Mouse (Mus musculus) CD4-positive, CD25-positive, alpha-beta regulatory T cell, adult 4 months (primary cell): ENCODE measurements around the gene Fbxl18. TPM values are rescaled to one million over a fixed set of nuclear protein-coding genes. Genes with fewer than 3 reads are reported as not detected.

Source experiments
- ATAC-seq: one replicate; pipeline ENCODE4 v1.8.0; 2017
- polyA plus RNA-seq, 2 experiments: library from polyadenylated mRNA; unstranded; fragments of 100-300 nt; shearing (Covaris generic); gene quantifications; one replicate each; pipeline ENCODE4 v1.2.1; 2017

Fbxl18 gene
- polyA plus RNA-seq: 1 to 10 TPM; 3.9 to 8.6 TPM

- peak; percentile 87 for ATAC-seq
Observed at GRCm38 (mm10) chr5:142894918-142895613, at the start of gene Fbxl18. Fbxl18 (minus strand) TSS chr5:142895421.

DNA sequence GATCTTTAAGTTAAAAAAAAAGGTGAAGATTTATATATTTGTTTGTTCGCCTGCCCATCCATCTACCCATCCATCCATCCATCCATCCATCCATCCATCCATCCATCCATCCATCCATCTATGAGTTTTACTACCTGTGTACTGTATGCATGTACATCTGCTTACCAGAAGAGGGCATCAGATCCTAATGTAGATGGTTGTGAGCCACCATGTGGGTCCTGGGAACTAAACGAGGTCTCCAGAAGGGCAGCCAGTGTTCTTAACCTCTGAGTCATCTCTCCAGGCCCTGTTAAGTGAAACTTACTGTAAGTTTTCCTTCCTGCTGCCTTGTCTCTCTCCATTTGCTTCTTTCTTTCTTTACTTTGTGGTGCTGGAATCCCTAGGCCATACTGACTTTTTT lies 45.2 kb upstream of the Fbxl18 start:
- no peak for ATAC-seq

DNA sequence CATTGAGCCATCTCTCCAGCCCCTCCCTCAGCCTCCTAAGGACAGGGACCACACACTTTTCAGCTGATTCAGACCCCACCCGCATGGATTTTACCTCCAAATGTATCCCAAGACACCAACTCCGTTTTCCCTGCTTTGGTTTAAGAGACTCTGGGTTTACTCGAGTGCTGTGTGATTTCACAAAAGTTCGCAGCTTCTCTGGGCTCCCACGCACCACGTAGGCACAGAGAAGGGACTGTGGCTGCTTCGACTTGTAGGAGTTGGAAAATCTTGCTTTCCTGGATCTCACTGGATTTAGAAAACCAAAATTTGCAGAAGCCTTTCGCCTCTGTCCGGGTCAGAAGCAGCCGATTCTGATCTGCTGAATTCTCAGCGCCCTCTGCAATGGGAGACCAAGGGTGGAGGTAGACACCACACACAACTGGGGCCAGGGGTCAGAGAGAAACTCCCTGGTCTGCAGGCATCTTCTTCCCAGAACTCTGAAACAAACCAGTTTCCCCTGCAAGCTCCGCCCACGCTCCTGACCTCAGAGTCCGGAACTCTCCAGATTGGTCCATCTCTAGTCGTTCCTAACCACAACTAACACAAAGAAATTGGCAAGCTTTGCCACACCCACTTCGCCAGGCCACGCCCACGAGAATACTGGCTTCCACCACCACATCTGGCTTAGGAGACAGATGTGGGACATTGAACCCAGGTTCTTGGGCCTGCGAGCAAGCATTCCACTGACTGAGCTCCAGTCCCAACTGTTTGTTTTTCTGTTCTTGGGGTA lies 42.9 kb upstream of the Fbxl18 start:
- peak; percentile 64 for ATAC-seq

DNA sequence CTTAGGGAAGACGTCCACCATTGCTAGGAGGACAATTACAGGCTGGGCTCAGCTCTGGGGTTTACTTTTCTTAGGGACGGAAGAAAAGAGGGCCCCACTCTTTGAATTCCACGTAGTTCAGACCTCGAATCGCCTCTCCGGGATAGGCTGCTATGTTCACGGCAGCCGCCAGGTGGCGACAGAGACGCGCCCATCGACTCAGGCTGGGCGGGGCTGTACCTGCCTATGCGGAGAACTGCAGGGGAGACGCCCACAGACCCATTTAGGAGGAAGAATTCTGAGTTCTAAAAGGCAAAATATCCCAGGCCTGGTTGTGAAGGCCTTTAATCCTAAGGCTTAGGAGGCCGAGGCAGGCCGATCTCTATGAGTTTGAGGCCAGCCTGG lies 41.1 kb upstream of the Fbxl18 start:
- ATAC-seq: peak; percentile 56

DNA sequence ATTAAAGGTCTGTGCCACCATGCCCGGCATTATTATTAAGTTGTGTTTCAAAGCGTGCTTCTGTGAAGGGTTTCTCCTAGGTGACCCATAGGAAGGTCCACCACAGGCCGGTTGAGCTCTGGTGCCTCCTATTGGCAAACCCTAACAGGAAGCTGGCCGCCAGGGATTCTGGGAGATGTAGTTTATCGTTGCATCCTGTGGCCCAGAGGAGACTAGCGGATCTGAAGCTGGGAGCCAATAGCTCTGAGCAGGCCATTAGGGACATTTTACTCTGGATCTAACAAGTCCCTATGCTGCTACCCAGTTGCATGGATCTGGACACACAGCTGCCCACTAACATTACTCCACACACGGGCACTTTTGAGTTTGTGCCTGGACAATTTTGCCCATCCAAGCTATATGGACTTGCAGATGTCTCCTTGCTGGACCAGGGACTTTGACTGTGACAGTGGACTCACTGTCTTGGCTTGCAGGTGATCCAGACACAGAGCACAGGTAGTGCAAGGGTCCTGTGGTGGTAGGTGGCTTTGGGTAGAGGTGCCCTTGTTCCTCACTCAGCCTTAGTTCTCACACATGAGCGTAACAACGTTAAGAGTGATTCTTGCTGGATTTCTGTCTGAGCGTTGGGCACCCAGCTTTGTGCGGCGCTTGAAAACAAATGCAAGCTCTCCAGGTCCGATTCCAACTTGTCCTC lies 40.6 kb upstream of the Fbxl18 start:
- ATAC-seq: no peak

DNA sequence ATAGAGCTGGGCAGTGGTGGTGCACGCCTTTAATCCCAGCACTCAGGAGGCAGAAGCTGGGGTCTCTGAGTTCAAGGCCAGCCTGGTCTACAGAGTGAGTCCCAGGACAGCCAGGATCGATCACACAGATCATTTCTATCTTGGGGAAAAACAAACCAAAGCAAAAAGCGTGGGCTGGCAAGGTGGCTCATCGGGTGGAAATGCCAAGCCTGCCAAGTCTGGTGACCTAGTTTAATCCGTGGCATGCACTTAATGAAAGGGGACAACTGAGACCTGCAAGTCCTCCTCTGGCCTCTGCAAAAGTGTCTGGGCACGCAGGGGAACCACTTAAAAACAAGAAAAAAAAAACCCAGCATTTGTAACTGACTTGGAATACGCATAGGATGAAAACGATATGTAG lies 37.5 kb upstream of the Fbxl18 start:
- ATAC-seq: no peak

- peak; percentile 28 for ATAC-seq
Observed at GRCm38 (mm10) chr5:142932084-142932685, 37.0 kb upstream of the Fbxl18 start.

DNA sequence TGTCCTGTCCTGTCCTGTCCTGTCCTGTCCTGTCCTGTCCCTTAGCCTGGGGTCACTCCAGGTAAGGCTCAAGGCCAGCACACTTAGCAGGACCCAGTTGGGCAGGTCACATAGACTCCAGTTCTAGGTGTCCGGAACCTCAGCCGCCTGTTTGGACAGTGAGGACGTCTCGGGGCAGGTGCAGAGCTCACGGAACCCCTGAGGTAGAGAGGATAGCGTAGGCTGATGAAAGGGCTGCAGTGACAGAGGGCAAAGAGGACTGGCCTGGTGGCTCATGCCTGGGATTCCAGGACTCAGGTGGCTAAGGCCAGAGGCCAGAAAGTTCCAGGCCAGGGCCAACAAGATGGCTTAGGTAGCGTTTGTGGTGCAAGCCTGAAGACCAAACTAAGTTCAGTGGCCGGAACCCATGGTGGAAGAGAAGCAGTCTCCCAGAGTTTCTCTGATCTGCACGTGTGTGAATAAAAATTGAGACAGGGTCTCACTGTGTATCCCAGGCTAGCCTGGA lies 36.1 kb upstream of the Fbxl18 start:
- no peak for ATAC-seq

DNA sequence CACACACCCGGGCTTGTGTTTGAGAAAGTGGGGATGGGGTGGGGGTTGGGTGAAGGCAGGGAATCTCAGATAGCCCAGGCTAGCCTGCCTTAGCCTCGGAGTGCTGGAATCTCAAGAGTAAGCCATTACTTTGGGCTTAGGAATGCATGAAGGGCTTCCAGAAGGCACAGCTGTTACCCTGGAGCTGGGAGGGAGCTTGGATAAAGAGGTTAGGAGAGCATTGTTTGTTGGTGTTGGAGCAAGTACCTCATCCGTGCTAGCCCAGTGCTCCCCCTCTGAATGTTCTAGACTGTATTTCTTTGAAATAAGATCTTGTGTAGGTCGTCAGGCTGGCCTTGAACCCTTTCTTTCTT lies 34.2 kb upstream of the Fbxl18 start:
- ATAC-seq: no peak

- peak; percentile 53 for ATAC-seq
Observed at GRCm38 (mm10) chr5:142928749-142929399, 33.7 kb upstream of the Fbxl18 start.

DNA sequence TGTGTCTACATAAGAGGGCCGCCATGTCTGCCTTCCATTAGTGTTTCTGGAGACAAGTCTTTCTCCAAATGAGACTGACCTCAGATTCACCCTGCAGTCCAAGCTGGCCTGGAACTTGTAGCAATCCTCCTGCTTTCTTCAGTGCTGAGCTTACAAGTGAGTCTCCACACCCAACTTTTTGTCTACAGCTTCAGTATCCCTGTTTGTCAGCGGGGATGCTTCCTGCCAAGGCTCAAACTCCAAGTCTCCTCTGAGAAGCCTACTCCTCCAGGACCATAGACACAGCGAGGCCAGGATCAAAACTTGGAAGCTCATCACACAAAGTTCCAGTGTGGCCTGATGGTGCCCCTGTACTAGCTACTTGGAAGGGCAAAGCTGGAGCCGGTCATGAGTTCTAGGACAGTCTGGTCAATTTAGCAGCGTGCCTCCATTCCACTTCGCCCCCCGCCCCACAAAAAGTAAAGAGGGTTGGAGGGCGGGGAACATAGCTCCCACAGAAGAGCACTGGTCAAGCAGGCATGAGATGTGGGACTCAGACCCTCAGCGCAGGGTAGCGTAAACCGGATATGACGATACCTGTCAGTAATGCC lies 32.2 kb upstream of the Fbxl18 start:
- no peak for ATAC-seq

GRCm38 (mm10) chr5:142926940-142927228 lies 31.7 kb upstream of the Fbxl18 start:
- ATAC-seq: peak; percentile 63

DNA sequence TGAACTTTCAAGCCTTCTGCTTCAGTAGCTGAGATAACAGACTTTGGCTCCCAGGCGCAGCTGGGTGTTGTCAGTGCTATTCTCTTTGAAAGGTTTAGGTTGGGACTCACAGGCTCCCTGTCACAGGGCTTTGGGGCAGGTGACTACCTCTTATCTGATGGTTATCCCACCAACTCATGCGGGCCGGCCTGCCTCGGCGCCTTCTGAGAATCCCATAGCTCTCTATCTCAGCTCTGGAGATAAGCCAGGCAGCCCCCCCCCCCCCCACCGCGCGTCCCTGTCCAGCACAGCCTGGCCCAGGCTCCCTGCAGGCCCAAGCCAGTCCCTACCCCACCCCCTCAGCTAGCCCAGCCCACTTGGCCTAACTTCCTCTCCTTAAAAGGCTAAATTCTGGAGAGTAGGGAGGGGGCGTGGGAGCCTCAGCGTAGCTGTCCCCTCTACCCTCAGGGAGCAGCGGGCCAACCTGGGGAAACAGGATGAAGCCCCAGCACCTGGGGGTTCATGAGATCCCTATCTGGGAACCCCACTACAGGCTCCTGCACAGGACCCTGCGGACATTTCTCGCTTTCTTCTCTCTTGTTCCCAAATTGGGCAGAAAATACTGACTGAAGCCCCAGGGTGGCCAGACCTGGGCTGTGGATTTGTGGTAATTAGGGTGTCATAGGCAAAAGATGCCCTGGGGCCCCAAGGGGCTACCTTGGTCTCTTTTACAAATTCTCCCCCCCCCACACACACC lies 31.2 kb upstream of the Fbxl18 start:
- peak; percentile 20 for ATAC-seq

GRCm38 (mm10) chr5:142924336-142924959 lies 29.2 kb upstream of the Fbxl18 start:
- no peak for ATAC-seq

DNA sequence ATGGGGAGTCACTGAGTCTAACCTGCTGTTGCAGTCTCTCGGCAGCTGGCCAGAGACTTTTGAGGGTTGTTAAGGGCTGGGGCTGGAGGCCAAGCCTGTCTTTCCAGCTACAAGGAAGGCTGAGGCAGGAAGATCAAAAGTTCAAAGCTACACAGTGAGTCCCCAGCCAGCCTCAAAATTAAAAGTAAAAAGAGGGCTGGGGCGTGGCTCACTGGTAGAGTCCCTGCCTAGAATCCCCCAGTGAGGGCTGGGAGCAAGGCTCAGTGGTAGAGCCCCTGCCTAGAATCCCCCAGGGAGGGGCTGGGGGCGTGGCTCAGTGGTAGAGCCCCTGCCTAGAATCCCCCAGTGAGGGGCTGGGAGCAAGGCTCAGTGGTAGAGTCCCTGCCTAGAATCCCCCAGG lies 28.6 kb upstream of the Fbxl18 start:
- no peak for ATAC-seq

DNA sequence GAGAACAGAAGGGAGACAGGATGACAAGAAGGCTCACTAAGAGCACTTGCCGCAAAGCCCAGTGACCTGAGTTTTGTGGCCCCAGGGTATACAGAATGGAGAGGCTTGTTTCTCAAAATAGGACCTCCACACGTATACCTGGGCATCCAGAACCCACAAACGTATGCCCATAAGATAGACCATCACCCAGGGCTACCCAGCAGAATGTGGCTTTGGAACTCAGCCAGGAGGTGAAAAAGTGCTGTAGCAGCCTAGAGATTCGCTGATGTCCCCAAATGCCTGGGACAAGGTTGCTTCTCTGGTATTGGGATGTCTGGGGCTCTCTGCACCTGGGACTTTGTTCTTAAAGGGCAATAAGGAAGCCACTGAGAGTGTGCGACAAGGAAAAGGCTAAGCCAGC lies 27.0 kb upstream of the Fbxl18 start:
- ATAC-seq: no peak

- ATAC-seq: peak; percentile 1
Observed at GRCm38 (mm10) chr5:142921074-142921459, 25.8 kb upstream of the Fbxl18 start.

DNA sequence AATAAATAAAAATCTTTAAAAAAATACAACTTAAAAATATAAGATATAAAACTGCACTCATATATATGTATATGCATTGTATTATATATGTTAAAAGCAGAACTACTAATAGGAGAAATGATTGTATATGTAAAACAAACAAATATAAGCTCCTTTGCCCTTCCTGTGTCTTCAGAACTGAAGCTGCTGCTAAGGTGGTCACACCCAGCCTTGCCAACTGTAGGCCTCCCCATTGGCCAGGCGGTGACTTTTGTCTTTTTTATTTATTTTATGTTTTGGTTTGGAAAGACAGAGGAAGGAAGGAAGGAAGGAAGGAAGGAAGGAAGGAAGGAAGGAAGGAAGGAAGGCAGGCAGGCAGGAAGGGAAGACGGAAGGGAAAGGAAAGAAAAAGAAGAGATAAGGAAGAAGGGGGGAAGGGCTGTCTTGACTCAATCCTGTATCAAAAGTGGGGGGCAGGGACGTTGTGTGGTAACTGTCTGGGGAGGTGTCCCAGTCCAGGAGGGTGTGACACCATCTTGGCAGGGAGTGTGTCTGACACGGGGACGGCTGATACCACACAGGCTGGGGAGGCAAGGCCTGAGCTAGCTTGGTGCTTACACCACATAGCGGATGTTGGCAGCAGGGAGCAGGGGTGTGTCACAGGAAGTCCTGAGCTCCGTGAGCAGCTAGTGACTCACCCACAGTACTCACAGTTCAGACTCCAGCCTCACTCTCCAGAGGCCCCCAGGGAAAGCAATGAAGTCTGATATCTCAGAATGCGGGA lies 25.3 kb upstream of the Fbxl18 start:
- peak; percentile 99 for ATAC-seq

GRCm38 (mm10) chr5:142917402-142917801 lies 22.2 kb upstream of the Fbxl18 start:
- no peak for ATAC-seq

DNA sequence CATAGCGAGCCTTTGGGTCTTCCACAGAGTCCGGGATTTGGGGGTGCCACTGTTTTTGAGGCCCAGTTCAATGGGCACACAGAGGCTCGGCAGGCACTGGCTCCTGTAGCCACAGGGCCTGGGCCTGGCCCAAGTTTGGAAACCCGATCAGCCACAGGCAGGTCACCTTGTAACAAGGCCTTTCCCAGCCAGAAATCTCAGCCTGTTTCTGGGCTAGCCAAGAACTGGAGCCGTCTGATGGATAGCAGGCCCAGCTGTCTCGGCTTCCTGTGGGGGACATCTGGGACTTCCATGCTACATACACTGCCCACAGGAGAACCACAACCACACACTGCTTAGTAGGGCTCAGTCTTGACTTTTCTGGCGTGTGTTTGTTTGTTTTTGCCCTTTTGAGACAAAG lies 21.4 kb upstream of the Fbxl18 start:
- ATAC-seq: no peak
